Mouse (Mus musculus) lung, embryonic 16.5 days (tissue): ENCODE measurements around the gene Lhx1. TPM values are rescaled to one million over a fixed set of nuclear protein-coding genes. Genes with fewer than 3 reads are reported as not detected.

ENCODE experiments used
- ATAC-seq: fragments of 200-750 bp; cut with Nextera tagmentation; 2 replicates; pipeline ENCODE4 v1.8.0; 2017; ENCODE audit warnings: low read depth, mild to moderate bottlenecking, moderate library complexity
- H3K27ac ChIP-seq: fragments of 300-500 bp; sonication (generic); 2 replicates; pipeline ENCODE4 v1.5.1; 2014; ENCODE audit warnings: mild to moderate bottlenecking, control low read depth, low read length
- H3K27me3 ChIP-seq: fragments of 300-500 bp; sonication (generic); 2 replicates; pipeline ENCODE4 v1.6.1; 2014; ENCODE audit warnings: low read depth, low read length, mixed read lengths; ENCODE audit not compliant: control insufficient read depth, insufficient read depth
- H3K36me3 ChIP-seq: fragments of 300-500 bp; sonication (generic); 2 replicates; pipeline ENCODE4 v1.6.1; 2014; ENCODE audit warnings: low read length; ENCODE audit not compliant: control insufficient read depth, insufficient read depth
- H3K4me1 ChIP-seq: fragments of 300-500 bp; sonication (generic); replicated peaks from 2 replicates; pipeline ENCODE4 v1.6.1; 2014; ENCODE audit warnings: low read length, mixed read lengths; ENCODE audit not compliant: control insufficient read depth, insufficient read depth
- H3K4me2 ChIP-seq: fragments of 300-500 bp; sonication (generic); 2 replicates; pipeline ENCODE4 v1.6.1; 2014; ENCODE audit warnings: low read depth, low read length, control low read depth
- H3K4me3 ChIP-seq: fragments of 300-500 bp; sonication (generic); 2 replicates; pipeline ENCODE4 v1.5.1; 2014; ENCODE audit warnings: mild to moderate bottlenecking, low read length, control low read depth
- H3K9ac ChIP-seq: fragments of 300-500 bp; sonication (generic); 2 replicates; pipeline ENCODE4 v1.6.1; 2014; ENCODE audit warnings: low read length, control low read depth
- H3K9me3 ChIP-seq: fragments of 300-500 bp; sonication (generic); 2 replicates; pipeline ENCODE4 v1.6.1; 2016; ENCODE audit warnings: low read length; ENCODE audit not compliant: control insufficient read depth
- WGBS: fragments of 180-500 bp; shearing (Covaris S2); extraction: QIAGEN DNeasy Blood & Tissue Kit; methylation state at CpG from one replicate; pipeline ENCODE4 v1.1.7; 2014; 5-methylcytosine and 5-hydroxymethylcytosine counted together
- polyA plus RNA-seq: library from polyadenylated mRNA; unstranded; fragments of >200 nt; fragmentation: Nextera tagmentation; extraction: Ambion mirVana; gene quantifications from 2 replicates; pipeline ENCODE4 v1.2.1, GENCODE M21; 2015

Lhx1 gene
- polyA plus RNA-seq, 1 experiment from 2014 or later = not detected

DNA sequence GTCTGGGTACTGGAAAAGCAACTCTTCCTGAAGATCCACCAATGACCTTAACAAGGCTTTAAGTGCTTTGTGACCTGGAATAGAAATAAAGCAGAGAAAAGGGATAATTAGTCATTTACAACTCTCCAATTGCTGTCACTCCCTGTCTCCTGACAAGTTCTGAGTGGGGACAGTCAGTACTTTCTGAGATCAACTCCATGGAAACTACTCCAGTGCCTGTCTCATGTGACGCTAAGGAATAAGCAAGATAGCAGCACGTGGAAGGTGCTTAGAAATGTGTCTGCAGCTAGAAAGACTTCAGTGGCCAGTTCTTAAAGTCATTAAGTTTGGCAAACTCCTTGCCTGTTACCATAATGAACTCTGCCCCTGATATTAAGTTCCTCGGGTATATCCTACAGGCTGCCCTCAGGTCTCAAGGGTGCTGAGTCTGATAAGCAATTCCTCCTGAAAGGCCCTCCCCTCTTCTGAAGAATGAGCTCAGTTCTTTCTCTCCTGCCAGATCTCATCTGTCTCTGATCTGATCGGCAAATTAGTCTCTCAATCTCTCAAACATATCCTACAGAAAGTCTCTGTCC is 52.2 kb downstream of the Lhx1 start:
- no peak overlapping the region for H3K27ac ChIP-seq
- peaks cover 6% of the 10 kb centered on the region; the same call in 1 of the 2 replicates for H3K36me3 ChIP-seq
- no peaks in the 10 kb centered on the region for H3K27me3 ChIP-seq
- WGBS = 64% methylated on average over 4 of the region's 4 CpGs
- H3K9me3 ChIP-seq = no peaks in the 10 kb centered on the region
- no peaks in the 10 kb centered on the region for H3K4me1 ChIP-seq
- H3K4me3 ChIP-seq = no peak overlapping the region
- H3K4me2 ChIP-seq = no peak overlapping the region
- no peak overlapping the region for H3K9ac ChIP-seq
- ATAC-seq = no peak

Other genes starting within 250 kb of the Lhx1 start
- gene Aatf, start 12.0 kb downstream of the Lhx1 start, polyA plus RNA-seq = 33.8 and 39.1 TPM in 2 replicates